Mouse (Mus musculus) ES-Bruce4 (cell line): ENCODE results near the gene Vmn1r23.

Source experiments
- CTCF ChIP-seq: IDR thresholded peaks from one replicate; pipeline ENCODE4 v1.8.1; 2011; ENCODE audit warnings: low read depth, low read length
- EP300 ChIP-seq: IDR thresholded peaks from 2 replicates; pipeline ENCODE4 v1.6.1; 2011; ENCODE audit warnings: low read depth, low read length; ENCODE audit not compliant: insufficient read depth
- POLR2A ChIP-seq: IDR thresholded peaks from one replicate; pipeline ENCODE4 v1.8.1; 2011; ENCODE audit warnings: low read length; ENCODE audit not compliant: insufficient read depth

DNA sequence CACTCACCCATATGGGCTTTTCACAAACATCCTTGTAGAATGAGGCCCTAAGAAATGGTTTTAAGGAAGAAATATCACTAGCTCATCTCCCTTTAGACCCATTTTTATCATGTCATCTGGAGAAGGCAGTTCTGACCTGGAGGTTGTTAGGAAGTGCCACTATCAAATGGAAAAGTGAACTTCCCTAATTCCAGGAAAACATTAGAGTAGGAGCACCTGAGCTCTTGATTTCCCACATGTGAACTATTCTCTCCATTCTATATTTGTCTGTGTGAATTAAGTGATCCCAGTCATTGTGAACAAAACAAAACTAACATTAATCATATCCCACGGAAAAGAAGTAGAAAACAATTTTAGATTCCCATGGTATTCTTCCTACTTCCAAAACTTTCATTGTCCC, 18.7 kb downstream of the Vmn1r23 start, which contains the start of gene Vmn1r22:
- TF ChIP-seq EP300 = no peak
- no peak for TF ChIP-seq CTCF
- no peak for TF ChIP-seq POLR2A
